Mouse (Mus musculus) monocyte, adult 5-6 weeks (primary cell): ENCODE measurements around the gene Nsg2. TPM values are rescaled to one million over a fixed set of nuclear protein-coding genes. Genes with fewer than 3 reads are reported as not detected.

Experiments
- ATAC-seq: fragments of 153-309, 156-312 bp; replicated peaks from 2 replicates; pipeline ENCODE4 v1.8.0; 2017; ENCODE audit warnings: mild to moderate bottlenecking; ENCODE audit not compliant: low TSS enrichment, insufficient number of reproducible peaks, severe bottlenecking, poor library complexity, low FRiP score
- total RNA-seq: library from RNA; stranded (forward); fragments of 200-1000, 200-491, 200-594 nt; gene quantifications from 3 replicates; pipeline ENCODE4 v1.2.3, GENCODE M21; 2017

Gene Nsg2
- total RNA-seq, 1 experiment from 2014 or later = 1.9 TPM

- no peak for ATAC-seq
Measured at GRCm38 (mm10) chr11:32009961-32010662, 9.8 kb downstream of the Nsg2 start.

DNA sequence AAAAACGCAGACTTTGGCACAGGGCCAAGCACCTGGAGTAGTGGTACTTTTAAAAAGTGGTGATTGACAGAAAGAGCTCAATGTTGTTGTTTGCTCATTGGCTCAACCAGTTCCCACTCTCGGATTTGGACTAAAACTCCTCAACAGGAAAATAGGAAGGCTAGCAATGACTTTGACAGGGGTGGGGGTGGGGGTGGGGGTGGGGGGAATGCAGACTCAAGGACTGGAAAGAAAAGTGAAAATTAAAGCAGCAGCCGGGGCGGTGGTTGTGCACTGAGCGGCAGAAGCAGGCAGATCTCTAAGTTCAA is 10.4 kb downstream of the Nsg2 start:
- no peak for ATAC-seq

DNA sequence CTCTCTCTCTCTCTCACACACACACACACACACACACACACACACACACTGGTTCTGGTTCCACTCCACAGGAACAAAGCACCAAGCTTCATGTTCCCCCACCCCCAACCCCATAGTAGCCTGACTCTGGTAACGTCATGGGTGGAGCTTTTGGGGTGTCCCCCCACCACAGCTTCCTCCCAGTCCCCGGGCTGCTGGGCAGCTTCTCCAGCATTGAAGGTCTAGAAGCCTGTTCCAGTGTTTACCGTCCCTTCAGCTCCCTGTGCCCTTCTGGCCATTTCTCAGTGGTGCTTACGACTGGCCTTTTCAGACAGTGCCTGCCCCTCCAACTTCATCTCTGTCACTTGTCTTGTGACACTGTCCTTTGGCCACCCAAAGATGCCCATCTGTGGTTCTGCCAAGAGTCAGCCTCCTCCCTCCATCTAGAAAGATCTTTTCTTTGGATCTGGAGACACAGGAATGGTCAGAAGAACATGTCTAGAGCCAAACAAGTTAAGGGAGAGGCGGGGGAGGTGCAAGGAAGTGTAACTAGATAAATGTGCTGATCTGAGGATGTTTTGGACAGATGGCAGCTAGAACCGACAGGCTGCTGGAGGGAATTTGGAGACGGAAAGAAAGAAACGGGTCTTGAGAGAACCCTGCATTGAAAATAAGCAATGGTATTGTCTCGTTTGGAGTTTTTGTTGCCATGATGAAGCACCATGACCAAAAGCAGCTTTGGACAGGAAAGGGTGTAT is 11.8 kb downstream of the Nsg2 start:
- no peak for ATAC-seq

DNA sequence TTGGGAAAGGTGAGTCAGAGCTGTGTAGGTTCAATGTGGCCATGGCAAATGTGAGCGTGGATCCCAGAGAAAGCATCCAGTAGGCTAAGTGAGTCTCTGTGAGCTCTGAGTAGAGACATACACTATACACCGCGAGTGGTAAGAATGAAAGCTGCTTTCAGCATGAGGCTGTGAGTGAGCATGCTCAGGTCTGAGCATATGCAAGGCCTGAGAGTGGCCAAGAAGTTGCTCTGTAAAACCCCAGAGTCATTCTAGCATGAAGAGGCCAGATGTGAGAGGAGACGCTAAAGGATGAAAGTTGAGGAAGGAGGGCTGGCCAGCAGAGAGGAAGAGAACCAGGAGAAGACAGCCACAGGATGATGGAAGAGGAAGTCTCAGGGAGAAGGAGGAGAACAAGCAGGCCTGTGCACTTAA is 12.8 kb downstream of the Nsg2 start:
- no peak for ATAC-seq

DNA sequence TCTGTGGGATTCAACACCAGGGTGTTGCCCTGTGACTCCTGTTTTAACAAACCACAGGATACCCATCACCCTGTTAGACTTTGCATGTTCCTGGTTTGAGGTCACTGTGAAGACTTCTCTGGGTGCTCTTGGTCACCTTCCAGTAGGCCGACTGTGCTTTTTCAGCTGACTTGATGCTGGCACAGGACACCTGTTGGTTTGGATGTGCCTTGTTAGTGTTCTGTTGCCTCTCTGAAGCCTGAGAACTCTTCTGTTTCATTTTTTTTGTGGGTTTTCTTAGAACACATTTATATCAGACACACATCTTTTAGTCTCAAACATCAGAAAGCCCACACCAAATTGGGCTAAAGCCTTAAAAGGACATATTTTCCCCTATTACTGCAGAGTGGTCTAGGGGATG is 13.3 kb downstream of the Nsg2 start:
- no peak for ATAC-seq

DNA sequence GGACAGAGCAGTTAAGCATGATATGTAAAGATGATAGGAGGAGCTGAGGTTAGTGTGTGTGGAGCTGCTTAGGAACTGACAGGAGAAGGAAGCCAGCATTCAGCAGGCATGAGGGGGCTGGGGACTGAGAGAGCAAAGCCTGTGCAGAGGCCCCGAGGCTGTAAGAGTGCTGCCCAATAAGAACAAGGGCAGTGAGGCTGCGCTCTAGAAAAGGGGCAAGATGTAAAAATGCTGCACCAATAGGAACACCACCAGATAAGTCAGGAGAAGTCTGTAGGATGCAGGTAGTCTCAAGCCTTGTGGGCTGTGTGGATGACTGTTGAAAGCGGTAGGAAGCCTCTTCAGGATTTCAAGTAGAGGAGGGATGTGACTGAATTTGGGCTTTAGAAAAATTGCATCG is 17.9 kb downstream of the Nsg2 start:
- ATAC-seq = no peak

DNA sequence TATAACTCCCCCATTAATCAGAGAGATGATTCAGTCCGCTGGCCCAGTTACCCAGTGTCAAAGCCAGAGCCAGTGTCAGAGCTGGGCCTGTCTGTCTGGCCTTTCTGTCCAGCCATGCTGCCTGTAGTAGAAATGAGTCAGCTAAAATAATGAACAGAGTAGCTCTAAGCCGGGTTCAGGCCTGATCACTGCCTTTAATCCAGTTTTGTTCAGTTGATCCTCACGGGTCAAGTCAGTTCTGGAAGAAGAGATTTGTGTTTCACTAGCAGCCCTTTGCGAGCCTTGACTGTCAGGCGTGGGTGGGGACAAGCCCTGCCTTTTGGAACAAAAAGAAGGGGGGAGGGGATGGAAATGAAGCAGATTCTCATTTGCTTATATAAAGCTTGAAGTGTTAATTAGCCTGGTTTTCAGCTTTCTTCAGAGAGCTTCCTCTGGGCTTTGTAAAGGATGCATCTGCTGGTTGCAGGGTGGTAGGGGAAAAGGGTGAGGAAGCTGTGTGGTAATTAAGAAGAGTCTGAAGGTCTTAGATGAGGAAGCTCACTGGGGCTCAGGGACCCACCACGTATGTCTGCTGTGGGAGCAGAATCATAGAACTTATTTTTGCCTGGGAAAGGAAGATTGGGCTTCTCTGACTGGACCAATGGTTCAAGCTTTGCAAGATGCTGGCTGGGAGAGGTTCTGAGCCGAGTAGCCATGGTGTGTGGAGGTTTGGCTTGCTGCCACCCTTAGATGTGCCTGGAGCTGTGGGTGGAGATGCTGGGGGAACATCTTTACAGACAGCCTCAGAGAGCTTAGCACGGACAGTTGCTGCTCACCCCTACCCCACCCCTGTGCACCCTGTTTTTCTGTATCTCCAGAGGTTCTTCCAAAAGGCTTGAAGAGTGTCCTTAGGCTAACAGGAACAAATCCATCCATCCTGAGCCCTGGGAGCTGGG is 20.0 kb downstream of the Nsg2 start:
- ATAC-seq = no peak

DNA sequence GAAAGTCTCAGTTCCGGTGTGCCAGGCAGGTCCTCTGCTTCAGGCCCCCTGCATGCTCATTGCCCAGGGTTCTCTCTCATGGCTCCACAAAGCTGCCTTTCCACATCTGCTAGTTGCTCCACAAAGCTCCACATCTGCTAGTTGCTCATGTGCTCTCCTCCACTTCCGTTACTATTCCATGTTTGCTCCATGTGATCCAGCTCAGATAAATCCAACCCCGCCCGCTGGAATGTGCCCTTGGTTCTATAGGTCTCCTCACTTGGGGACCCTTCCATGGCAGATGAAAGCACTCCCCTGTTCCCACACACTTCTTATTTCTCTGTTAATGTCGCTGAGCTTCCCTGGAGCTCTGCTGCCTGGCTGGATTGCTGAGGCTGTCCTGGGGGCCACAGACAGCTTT is 26.4 kb downstream of the Nsg2 start:
- ATAC-seq = no peak

DNA sequence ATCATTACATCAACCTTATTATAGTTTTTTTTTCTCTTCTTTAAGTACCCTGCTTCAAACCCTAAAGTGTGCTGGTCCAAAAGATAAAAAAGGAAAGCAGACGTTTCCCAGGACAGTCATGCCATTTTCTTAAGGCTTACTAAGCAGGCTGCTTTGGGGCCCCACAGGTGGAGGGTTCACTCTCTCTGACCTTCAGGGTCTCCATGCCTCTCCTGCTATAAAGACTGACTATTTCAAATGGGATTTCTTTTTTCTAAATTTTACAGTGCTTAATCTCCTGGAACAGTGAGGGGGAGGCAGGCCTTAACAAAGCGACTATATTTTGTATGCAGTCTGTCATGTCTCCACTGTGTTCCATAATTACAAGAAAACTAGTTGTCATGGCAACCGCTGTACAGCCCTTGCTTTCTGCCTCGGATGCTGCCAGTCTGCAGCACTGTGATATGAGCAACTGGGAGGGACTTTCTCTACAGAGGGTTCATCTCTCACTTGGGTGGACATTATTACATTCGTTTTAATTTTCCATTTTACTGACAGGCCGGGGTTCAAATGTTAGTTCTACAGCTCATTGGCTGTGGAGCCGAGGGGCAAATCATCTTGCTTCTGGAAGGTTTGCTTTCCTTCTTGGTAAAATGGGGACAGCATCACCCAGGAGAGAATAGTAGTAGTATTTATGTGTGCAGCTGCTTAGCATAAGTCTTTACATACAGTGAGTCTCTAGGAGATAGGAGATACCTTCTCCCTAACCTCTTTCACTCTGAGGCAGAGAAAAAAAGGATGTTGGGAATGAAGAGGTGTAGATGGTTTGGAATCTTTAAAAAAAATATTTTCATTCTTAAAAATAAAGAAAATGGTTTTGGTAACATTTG is 27.4 kb downstream of the Nsg2 start:
- ATAC-seq = no peak

GRCm38 (mm10) chr11:32028605-32029004 is 28.3 kb downstream of the Nsg2 start:
- ATAC-seq = no peak

DNA sequence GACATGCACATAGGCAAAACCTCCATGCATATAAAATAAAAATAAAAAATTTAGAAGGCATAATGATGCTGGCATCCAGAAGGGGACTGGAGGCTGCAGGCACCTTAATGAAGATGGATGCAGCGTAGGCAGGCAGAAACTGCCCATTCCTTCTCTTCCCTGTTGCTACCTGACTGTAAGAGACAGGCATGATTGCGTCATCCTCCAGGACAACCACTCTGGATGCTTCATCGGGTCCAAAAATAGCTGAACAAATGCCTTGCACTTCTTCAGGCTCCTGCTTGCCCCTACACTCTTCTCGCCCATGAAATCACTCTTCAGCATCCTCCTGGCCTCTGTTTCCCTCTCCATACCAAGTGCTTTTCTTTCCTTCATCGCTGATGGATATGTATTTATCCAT is 29.1 kb downstream of the Nsg2 start:
- no peak for ATAC-seq

GRCm38 (mm10) chr11:32031396-32031795 is 31.1 kb downstream of the Nsg2 start:
- no peak for ATAC-seq

- ATAC-seq = no peak
Measured at GRCm38 (mm10) chr11:32032053-32032452, 31.8 kb downstream of the Nsg2 start.

DNA sequence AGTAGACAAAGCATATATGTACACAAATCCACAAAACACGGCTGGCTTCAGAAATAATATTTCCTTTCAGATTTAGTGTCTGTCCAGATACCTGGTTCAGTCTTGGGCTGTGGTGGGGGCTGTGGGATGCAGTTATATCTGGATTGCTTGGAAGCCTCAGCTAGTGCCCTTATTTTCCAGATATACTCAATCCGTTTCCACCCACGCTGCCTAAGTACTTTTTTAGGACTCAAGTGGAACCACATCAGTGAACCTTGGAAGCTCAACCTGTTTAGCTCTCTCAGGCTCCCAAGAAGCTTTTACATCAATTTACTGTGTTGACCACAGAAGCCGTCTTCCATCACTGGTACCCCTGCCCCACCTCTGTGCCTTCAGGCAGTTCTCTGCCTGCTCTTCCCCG is 35.6 kb downstream of the Nsg2 start:
- no peak for ATAC-seq

GRCm38 (mm10) chr11:32039656-32040055 is 39.4 kb downstream of the Nsg2 start:
- ATAC-seq = no peak

GRCm38 (mm10) chr11:32057389-32057788 is 57.1 kb downstream of the Nsg2 start:
- ATAC-seq = no peak

GRCm38 (mm10) chr11:32057861-32058260 is 57.6 kb downstream of the Nsg2 start:
- ATAC-seq = no peak

DNA sequence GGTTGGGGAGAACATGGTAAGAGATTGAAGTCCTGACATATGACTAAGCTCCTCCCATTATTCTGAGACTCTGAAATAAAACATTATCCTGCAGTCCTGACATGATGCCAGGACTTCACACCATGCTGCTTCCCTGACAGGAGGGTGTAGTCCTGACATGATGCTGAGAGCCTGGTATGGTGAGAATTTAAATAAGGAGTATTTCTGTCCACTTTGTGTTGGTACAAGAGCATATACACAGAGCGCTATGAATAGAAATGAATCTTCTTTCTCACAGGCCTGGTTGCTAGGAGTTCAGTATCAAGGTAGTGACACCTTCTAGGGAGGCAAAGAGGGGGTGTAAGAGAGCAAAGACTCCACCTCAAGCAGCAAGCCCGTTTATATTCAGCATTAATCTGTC is 60.8 kb downstream of the Nsg2 start:
- no peak for ATAC-seq

- no peak for ATAC-seq
Measured at GRCm38 (mm10) chr11:32061874-32062273, 61.6 kb downstream of the Nsg2 start.
